Mouse (Mus musculus): ENCODE results near the gene Txndc11. TPM values are rescaled to one million over a fixed set of nuclear protein-coding genes. Genes with fewer than 3 reads are reported as not detected.

Gene Txndc11
- total RNA-seq, 2 experiments from 2014 or later = 37.1 to 38.7 TPM

DNA sequence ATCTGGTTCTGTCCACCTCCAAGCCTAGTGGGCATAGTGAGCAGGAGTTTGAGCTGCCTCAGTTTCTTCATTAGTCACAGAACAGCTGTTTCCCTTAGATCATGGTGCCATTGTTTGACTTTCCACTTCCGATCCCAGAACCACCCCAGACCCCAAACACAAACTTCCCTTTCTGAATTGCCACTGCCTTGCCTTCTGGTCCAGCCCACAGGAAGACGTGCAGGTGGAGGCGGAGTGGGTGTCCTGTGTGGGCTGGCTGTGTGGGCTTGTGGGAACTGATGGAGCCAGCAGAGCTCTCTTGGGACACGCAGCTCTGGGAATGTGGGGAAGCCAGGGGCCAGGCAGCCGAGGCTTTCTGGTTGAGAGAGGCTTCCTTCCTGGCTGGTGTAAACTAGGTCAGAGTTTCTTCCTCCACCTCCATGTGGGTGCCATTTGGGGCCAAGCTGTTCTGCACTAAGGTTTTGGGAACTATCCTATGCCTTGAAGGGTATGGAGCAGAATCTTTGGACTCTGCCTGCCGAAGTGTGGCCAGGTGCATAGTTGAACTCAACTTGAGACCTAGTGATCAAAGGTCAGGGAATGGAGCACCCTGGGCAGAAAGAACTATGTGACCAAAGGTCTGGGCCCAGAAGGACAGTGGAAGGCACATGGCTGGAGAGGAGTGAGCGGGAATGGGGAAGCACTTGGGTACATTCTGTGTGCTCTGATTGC, 64.6 kb downstream of the Txndc11 start:
- intact Hi-C loops (cut with DNase I) = no loop called here
- peak in 1 of 2 experiments; percentile 75 for DNase-seq (ENCODE audit: extremely low spot score in 1 of 2, low spot score in 2 of 2)

DNA sequence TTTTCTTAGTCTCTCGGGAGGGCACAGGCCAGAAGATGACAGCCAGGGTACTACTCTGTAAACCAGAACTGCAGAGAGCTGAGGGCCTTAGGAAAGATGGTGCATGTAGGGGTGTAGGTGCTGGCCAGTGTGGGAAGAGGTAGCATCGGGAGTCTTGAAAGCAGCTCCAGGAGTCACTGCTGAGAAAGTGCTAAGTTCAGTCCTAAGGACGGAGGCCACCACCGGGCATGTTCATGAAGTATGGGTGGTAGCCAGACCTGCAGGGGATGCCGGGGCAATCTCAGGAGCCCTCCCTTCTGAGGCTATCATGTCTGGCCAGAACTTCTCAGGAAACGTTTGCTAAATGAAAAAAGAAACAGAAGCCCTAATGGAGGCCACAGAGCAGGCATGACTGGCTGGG, 65.2 kb downstream of the Txndc11 start:
- intact Hi-C loops (cut with DNase I) = no loop called here
- no peak for DNase-seq (ENCODE audit: extremely low spot score in 1 of 2, low spot score in 2 of 2)

DNA sequence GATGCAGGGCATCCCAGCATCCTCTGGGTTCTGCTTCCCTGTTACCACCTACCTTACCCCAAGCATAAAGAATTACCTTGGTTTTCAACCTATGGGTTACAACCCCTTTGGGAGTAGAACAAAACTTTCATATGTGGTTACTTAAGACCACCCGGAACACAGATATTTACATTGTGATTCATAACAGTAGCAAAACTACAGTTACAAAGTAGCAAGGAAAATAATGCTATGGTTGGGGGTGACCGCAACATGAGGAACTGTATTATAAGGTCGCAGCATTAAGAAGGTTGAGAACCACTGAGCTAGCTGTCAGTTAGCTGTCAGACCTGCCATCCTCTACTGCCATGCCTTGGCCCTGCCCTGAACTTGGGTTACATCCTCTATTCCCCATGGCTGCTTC, 65.8 kb downstream of the Txndc11 start:
- no peak for DNase-seq (ENCODE audit: extremely low spot score in 1 of 2, low spot score in 2 of 2)
- intact Hi-C loops (cut with DNase I) = no loop called here

DNA sequence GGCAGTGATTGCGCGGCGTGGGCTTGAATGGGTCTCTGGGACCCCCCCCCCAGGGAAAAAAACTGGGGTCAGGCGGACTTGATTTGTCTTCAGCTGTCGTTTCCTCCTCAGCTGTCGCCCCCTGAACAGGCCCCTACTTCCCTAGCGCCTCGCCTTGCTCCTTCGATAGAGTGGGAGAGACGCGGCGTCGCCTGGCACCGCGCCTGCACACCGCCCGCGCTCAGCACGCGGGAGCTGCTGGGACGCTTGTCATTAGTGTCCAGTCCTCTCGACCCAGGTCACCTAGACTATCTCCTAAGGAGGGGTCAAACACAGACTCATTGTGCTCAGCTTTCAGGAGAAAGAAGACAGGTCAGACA, 67.6 kb downstream of the Txndc11 start:
- DNase-seq (ENCODE audit: extremely low spot score in 1 of 2, low spot score in 2 of 2) = peak; percentile 66 to 84
- intact Hi-C loops (cut with DNase I) = no loop called here

DNA sequence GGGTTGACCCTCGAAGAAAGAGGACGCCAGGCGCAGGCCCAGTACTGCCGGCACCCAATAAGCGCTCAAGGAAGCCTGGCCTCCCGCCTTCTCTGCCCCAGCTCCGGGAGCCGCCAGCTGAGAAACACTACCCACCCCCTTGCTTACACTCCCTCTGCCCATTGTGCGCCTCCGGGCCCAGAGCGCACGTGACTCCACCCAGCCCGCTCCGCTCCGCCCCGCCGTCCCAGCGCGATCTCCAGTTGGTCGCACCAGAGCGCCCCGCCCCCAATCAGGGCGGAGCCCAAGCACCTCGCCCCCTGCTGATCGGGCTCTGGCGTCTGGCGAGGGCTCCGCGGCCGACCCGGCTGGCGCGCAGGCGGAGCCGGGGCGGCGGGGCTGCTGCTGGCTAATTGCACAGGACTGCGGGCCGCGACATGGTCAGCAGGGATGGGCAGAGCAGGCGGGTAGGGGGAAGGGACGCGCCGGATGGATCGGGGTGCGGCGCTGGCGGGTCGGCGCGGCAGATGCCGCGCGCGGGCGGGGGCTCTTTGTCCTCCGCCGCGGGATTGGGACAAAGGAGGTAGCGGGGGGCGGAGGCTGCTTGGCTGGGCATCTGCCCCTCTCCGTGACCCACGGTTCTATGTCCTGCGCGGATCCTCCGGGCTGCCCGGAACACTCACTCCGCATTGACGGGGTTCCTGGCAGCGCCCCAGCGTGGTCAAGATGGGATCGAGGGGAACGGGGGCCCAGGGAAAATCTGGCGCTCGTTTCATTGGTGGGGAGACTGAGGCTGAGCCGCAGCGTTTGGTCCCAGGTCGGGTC, 68.2 kb downstream of the Txndc11 start, which contains the start of gene Litaf:
TSS of gene Litaf (minus strand) at position 129 of the 804 bp plus-strand sequence.
- intact Hi-C loops (cut with DNase I) = no loop called here
- DNase-seq (ENCODE audit: extremely low spot score in 1 of 2, low spot score in 2 of 2) = peak; percentile 96 to 99

DNA sequence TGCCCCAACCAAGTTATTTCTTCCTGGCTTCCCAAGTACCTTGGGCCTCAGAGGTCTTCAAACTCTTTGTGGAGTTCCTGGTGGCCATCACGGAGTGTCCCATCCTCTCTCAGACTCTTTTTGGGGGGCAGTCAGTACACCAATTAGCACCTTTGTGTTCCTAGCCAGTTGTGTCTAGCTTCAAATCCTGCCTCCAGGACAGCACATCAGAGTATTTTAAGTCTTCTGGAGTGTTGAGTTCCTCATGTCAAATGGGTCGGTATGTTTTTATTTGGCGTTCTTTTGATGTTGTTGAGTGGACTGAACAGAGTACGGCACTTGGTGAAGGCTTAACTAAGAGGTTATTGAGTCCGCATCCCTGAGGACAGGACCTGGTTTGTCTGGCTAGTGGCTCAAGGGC, 69.0 kb downstream of the Txndc11 start:
- DNase-seq (ENCODE audit: extremely low spot score in 1 of 2, low spot score in 2 of 2) = no peak
- intact Hi-C loops (cut with DNase I) = no loop called here

DNA sequence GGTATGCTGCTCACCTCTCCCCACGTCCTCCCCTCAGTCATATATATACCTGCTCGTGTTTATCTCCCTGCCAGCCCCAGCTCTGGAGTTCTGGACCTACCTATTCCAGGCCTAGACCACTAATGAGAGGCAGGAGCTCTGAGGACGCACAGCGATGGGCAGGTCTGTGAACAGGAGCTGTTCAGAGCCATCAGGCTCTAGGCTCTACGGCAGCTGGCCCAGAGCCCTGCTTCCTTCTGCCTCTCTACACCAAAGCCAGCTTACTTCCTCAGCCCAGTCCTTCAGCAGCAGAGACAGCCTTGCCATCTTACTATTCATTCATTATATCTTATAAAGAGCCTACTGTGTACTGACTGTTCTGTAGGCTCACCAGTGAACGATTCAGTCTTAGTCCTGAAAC, 69.7 kb downstream of the Txndc11 start:
- intact Hi-C loops (cut with DNase I) = no loop called here
- DNase-seq (ENCODE audit: extremely low spot score in 1 of 2, low spot score in 2 of 2) = no peak

DNA sequence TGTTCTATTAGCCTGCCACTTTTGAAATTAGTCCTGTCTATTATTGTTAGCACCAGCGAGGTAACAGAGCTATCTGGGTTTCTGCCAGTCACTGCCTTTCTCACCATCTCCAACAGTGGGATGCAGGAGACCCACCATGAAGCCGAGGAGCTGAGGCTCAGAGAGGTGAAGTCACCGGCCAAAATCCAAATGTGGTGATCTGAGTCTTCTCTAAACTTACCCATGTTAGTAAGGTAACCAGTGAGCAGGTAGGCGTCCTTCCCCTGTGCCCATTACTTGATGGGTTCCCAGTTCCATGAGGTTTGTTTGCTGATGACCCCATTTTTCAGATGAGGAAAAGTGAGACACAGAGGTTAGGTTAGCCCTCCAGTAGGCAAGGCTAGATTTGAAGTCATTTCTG, 70.1 kb downstream of the Txndc11 start:
- intact Hi-C loops (cut with DNase I) = no loop called here
- DNase-seq (ENCODE audit: extremely low spot score in 1 of 2, low spot score in 2 of 2) = no peak

DNA sequence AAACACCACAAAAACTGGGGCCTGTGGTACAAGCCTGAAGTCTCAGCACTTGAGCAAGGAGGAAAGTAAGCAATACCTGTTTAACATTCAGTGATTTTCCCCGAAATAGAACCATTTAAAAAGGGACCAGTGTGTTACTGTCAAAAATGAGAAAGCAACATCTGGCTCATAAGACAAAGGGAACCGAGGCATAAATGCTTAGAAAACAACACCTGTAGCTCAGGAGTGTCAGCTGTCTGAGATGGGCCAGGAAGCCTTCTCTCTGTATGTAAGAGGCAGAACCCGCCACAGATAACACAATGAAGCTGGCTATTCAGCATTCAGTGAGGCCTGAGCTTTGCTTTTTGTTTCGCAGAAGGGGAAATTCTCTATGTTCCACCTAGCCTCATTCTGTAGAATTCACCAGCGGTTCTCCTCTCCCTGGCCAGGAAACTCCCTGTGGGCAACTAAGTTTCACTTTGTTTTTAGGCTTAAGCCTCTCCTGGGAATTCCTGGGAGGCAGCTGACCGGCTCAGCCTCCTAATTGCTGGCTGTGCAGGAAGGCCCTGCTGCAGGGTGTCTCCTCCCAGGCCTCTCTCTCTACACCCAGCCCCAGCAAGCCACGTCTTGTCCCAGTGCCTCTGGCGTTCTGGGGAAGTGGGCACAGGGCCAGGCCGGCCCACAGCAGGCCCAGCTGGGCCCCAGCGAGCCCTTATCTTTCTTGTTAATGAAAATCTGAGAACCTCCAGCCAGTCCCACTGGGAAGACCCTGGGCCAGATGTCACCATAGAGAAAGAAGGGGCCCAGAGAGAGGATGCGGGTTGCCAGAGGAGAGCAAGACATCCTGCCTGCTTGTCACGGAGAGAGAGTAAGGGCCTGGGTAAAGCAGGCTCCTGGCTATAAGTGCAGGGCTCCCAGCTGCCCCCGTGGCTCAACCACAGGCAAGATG, 71.4 kb downstream of the Txndc11 start:
- DNase-seq (ENCODE audit: extremely low spot score in 1 of 2, low spot score in 2 of 2) = peak in 1 of 2 experiments; percentile 88
- intact Hi-C loops (cut with DNase I) = no loop called here

DNA sequence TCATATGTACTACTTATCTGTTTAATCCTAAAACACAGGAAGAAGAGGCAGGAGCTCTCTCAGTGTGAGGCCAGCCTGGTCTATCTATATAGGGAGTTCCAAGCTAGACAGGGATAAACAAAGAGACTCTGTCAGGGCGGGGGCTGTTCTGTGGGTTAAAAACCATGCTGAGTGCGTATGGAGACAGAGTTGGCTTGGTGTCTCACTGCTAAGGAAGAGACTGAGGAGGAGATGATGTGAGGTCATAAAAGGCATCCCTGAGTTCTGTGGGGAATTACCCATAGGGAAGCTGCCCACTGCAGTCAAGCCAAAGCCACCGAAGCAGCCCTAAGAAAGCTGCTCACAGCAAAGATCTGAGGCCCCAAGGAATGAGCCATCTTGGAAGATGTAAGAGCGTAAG, 73.8 kb downstream of the Txndc11 start, which contains the start of gene Snn:
TSS of gene Snn (plus strand) at position 301 of the 400 bp plus-strand sequence.
- DNase-seq (ENCODE audit: extremely low spot score in 1 of 2, low spot score in 2 of 2) = no peak
- intact Hi-C loops (cut with DNase I) = no loop called here

DNA sequence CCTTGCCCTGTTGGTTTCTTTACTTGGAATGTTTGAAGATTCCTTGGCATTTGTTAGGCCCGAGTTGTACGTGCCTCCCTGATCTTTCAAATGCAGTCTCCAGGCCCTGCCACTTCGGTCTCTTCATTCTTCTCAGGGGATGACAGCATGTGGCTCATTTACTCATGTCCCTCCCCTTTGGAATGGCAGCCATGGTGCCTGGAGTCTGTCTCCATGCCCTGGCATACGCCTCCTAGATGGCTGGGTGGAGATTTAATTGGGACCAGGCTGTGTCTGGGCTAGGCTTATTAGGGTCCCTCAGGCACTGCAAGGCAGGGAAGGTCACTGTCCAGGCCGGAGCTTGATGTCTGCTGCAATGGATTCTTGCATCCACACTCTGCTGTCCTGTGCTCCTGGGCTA, 78.5 kb downstream of the Txndc11 start:
- no peak for DNase-seq (ENCODE audit: extremely low spot score in 1 of 2, low spot score in 2 of 2)
- intact Hi-C loops (cut with DNase I) = no loop called here

DNA sequence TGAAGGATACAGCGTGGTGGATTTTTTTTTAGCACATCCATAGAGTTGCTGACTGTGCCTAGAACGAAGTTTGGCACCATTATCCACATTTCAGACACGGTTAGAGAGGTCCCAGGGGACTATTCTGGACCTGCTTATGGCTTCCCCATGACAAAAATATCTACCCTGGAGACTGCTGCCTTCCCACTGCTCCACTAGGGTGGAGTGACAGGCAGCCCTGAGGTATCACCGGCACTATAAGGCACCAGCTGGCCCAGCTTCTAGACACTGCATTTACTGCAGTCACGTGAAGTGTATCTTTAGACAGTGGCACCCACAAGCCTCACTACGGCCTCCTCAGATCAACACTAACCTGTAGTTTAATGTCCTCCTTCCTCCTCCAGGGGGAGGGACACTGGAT, 79.6 kb downstream of the Txndc11 start:
- intact Hi-C loops (cut with DNase I) = no loop called here
- no peak for DNase-seq (ENCODE audit: extremely low spot score in 1 of 2, low spot score in 2 of 2)

DNA sequence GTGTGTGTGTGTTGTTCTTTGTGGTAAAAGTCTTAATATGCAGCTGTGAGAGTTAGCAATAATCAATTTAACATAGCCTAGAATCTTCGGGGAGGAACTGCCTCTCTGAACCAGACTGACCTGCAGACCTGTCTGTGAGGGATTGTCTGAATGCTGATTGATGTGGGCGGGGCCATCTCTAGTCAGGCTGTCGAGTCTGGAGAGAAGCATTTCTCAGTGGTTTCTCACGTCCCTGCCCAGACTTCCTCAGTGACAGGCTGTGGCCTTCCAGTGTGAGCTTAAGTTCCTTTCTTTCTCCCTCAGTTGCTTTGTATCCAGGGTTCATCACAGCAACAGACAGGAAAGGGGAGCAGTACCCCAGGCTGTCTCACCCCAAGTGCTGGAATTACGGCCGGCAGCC, 80.0 kb downstream of the Txndc11 start:
- no peak for DNase-seq (ENCODE audit: extremely low spot score in 1 of 2, low spot score in 2 of 2)
- intact Hi-C loops (cut with DNase I) = no loop called here

DNA sequence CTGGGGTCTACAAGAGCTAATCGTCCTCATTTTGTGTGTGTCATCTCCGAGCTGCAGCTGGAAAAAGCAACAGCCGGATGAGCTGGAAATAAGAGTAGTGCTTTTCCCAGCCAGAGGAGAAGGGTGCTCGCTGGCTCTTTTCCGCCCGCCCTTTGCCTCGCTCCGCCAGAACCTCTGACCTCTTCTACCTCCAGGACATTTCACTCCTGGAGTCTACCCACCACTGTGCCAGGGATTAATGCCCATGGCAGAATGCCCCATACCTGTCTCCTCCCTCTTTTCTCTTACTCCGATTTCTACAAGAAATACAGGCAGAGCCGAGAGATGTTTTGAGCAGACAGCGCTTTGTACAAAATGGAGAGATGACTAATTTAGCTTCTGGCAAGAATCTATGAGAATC, 83.3 kb downstream of the Txndc11 start:
- intact Hi-C loops (cut with DNase I) = no loop called here
- no peak for DNase-seq (ENCODE audit: extremely low spot score in 1 of 2, low spot score in 2 of 2)

DNA sequence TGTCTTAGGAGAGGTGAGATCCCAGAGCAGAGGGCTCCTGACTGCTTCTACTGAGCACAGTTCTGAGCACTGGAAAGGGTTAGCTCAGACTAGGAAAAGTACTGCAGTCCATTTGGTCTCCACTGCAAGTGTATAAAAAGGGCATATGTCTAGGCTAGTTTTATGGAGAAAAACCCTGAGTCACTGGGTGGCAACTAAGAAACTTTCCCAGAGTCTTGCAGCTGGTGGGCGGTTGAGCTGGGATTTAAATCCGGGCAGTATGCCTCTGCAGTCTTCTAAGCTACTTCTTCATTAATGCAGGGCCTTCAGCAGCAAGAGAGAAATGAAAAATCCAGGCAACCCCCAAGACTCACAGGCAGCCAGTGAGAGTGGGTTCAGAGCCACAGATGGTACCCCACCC, 84.2 kb downstream of the Txndc11 start:
- DNase-seq (ENCODE audit: extremely low spot score in 1 of 2, low spot score in 2 of 2) = no peak
- intact Hi-C loops (cut with DNase I) = no loop called here

DNA sequence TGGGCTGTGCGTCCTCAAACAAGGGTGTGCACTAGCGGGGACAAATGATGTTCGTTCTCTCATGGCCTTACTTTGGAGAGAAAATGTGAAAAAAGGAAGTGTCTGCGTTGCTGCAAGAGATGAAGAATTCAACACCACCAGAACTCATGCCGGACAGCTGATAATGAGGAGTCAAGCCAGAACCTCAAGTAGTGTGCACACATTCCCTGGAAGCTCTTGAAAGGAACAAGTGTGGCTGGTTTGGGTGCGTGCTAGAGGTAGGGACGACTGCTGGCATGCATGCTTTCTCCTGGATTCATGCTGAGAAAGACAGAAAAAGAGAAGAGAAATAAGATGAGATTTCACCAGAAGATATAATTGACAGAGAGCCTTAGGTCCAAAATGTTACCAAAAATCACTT, 87.3 kb downstream of the Txndc11 start:
- intact Hi-C loops (cut with DNase I) = no loop called here
- no peak for DNase-seq (ENCODE audit: extremely low spot score in 1 of 2, low spot score in 2 of 2)

DNA sequence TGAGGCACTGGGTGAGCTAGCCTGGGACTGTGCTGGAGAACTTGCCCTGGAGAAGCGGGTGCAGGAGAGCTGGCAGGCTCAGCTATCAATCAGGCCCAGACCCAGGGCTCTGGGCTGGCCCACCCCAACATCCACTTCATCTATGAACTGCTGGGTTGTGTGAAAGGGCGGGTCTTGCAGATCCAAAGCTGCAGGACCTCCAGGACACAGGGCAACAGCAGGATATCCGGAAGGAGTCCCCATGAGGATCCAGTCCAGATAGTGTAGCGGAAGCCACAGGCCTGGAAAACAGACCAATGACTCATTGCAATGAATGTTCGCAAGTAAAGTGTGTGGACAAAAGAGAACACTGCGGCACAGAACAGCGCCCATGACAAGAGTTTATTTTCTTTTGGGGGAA, 88.0 kb downstream of the Txndc11 start:
- intact Hi-C loops (cut with DNase I) = no loop called here
- peak in 1 of 2 experiments; percentile 59 for DNase-seq (ENCODE audit: extremely low spot score in 1 of 2, low spot score in 2 of 2)

DNA sequence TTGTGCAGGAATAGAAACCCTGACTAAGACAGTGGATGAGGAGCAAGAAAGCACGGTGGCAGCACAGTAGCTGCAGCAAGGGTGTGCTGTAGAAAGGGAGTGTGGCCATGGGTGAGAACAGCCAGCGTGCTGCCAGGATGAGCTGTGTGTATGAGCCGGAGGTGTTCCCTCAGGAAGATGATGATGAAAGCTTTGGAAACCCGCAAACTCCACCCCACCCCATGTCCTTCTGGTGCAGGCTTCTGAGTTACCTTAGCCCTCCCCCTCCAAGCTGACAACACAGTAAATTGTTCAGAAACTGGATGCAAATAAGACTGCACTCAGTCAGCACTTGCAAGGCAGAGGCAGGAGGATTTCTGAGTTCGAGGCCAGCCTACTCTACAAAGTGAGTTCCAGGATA, 91.2 kb downstream of the Txndc11 start:
- DNase-seq (ENCODE audit: extremely low spot score in 1 of 2, low spot score in 2 of 2) = no peak

DNA sequence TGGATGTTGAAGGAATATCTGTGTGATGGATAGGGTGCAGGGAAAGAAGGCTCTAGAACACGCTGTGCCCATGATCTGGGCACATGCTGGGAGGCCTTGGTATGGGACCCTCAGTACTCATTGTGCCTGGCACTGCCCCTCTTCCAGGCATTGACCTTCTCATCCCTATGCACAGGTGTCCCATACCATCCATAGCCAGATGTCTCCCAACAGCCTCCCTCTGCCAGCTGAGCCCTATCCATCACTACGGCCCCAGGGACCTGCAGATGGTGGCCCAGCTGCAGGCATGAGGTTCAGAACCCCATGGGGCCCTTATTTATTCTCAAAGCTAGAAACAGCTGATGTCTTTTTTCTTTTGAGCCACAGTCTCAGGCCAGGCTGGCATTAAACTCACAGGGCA, 93.8 kb downstream of the Txndc11 start:
- intact Hi-C loops (cut with DNase I) = no loop called here
- DNase-seq (ENCODE audit: extremely low spot score in 1 of 2, low spot score in 2 of 2) = no peak

More for the DNA sequence above, 91.2 kb downstream of the Txndc11 start:
- intact Hi-C loops (cut with DNase I) = no loop called here
